Mouse (Mus musculus): ENCODE results near the gene Serpina3m. TPM values are rescaled to one million over a fixed set of nuclear protein-coding genes. Genes with fewer than 3 reads are reported as not detected.
"Not testable (repeated sequence)": the region's sequence is repeated elsewhere in the genome, so short reads cannot be mapped to it uniquely, and the experiment has no call there.

Gene Serpina3m
- polyA plus RNA-seq, 1 experiment from 2014 or later = not detected

DNA sequence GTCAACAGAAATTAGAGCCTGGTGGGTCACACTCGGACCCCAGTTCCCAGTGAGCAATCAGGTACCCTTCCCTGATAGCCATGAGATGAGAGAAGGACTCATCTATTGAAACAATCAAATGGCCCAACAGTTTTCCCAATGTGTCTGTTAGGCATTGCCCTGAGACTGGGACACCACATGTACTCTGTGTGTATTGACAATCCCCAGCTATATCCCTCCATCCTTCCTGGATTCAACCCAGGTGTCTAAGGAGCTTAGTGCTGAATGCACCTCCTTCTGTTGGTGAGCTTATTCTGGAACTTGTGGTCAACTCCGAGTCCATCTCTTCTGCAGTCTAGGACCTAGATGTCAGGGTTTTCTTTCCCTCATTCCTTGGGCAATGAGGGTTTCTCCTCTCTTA lies 8.8 kb downstream of the Serpina3m start:
- H3K9ac ChIP-seq = no peak overlapping the region
- 78% methylated on average over 2 of the region's 2 CpGs for WGBS
- H3K36me3 ChIP-seq = no peaks in the 10 kb centered on the region
- H3K27me3 ChIP-seq = no peaks in the 10 kb centered on the region
- H3K4me2 ChIP-seq = no peak overlapping the region
- no peak overlapping the region for H3K27ac ChIP-seq
- H3K9me3 ChIP-seq (replicated peaks) = no peaks in the 10 kb centered on the region
- no peak for ATAC-seq (replicated peaks; ENCODE audit: low FRiP score)
- H3K4me1 ChIP-seq = no peaks in the 10 kb centered on the region
- H3K4me3 ChIP-seq (replicated peaks) = no peak overlapping the region

DNA sequence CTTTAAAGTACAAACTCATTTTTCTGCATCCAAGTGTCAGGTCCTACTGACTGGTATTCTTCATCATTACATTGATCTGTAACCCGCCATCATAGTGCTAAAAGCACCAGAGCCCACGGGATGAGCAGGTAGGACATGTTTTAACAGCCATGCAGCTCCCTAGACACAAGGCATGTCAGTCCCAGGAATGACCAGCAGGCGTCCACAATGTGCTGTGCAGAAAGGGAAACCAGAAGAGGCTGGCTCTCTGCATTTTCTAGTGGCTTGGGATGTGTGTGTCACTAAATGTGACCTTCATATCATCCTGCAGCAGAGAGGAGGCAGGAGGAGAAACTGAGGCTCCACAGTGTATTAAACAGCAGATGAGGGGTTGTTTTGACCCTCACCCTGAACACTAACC lies 13.5 kb downstream of the Serpina3m start:
- not testable (repeated sequence) for H3K9me3 ChIP-seq (replicated peaks); ATAC-seq (replicated peaks; ENCODE audit: low FRiP score); H3K4me3 ChIP-seq (replicated peaks); H3K9ac ChIP-seq; H3K4me1 ChIP-seq; H3K27ac ChIP-seq; H3K36me3 ChIP-seq; H3K4me2 ChIP-seq; H3K27me3 ChIP-seq
- 46% methylated on average over 3 of the region's 3 CpGs for WGBS

GRCm38 (mm10) chr12:104356006-104356405 lies 17.7 kb downstream of the Serpina3m start:
- no peak for ATAC-seq (replicated peaks; ENCODE audit: low FRiP score)
- Histone ChIP-seq H3K4me2 (no peak overlapping the region), H3K36me3 (no peaks in the 10 kb centered on the region), H3K27ac (no peak overlapping the region), H3K27me3 (no peaks in the 10 kb centered on the region), H3K4me1 (no peaks in the 10 kb centered on the region), H3K4me3 (replicated peaks) (no peak overlapping the region), H3K9ac (no peak overlapping the region), H3K9me3 (replicated peaks) (no peaks in the 10 kb centered on the region)
- 78% methylated on average over 3 of the region's 3 CpGs for WGBS

- Histone ChIP-seq H3K9me3 (replicated peaks) (no peaks in the 10 kb centered on the region), H3K27me3 (no peaks in the 10 kb centered on the region), H3K27ac (no peak overlapping the region), H3K4me3 (replicated peaks) (no peak overlapping the region), H3K9ac (no peak overlapping the region), H3K4me1 (no peaks in the 10 kb centered on the region), H3K4me2 (no peak overlapping the region), H3K36me3 (no peaks in the 10 kb centered on the region)
- ATAC-seq (replicated peaks; ENCODE audit: low FRiP score) = no peak
- WGBS = 90% methylated on average over 3 of the region's 3 CpGs
Observed at GRCm38 (mm10) chr12:104369986-104370385, 31.7 kb downstream of the Serpina3m start.

GRCm38 (mm10) chr12:104377179-104377578 lies 38.9 kb downstream of the Serpina3m start:
- not testable (repeated sequence) for ATAC-seq (replicated peaks; ENCODE audit: low FRiP score); H3K27ac ChIP-seq
- WGBS = 75% methylated on average over 5 of the region's 5 CpGs

DNA sequence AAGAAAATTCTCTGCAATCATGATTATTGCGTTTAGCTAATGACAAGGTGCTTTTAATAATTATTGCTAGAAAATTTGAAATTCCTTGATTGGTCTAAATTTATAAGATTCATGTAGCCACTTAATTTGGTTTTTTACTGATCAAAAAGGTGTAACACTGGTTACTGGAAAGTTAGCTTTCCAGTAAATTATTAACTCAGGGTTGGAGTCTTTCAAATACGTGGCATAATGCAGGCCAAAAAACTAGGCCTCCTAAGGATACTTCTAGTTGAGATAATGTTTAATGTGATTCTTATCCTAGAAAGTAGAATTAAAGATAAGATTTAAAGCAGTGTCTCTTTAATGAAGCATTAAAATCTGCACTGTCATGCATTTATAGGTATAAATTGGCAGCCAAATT lies 40.1 kb downstream of the Serpina3m start:
- H3K9ac ChIP-seq; H3K36me3 ChIP-seq; H3K9me3 ChIP-seq (replicated peaks); H3K4me3 ChIP-seq (replicated peaks); ATAC-seq (replicated peaks; ENCODE audit: low FRiP score); H3K4me2 ChIP-seq; H3K4me1 ChIP-seq; H3K27ac ChIP-seq; H3K27me3 ChIP-seq: not testable (repeated sequence)
- 66% methylated on average over 2 of the region's 2 CpGs for WGBS

More at GRCm38 (mm10) chr12:104377179-104377578, 38.9 kb downstream of the Serpina3m start:
- not testable (repeated sequence) for H3K4me1 ChIP-seq; H3K27me3 ChIP-seq; H3K36me3 ChIP-seq; H3K4me2 ChIP-seq; H3K9me3 ChIP-seq (replicated peaks); H3K9ac ChIP-seq; H3K4me3 ChIP-seq (replicated peaks)

GRCm38 (mm10) chr12:104378815-104379214 lies 40.5 kb downstream of the Serpina3m start:
- not testable (repeated sequence) for H3K4me2 ChIP-seq; H3K36me3 ChIP-seq; H3K9me3 ChIP-seq (replicated peaks); H3K4me3 ChIP-seq (replicated peaks); H3K27ac ChIP-seq; H3K4me1 ChIP-seq; H3K9ac ChIP-seq; ATAC-seq (replicated peaks; ENCODE audit: low FRiP score); H3K27me3 ChIP-seq
- 51% methylated on average over 5 of the region's 5 CpGs for WGBS

DNA sequence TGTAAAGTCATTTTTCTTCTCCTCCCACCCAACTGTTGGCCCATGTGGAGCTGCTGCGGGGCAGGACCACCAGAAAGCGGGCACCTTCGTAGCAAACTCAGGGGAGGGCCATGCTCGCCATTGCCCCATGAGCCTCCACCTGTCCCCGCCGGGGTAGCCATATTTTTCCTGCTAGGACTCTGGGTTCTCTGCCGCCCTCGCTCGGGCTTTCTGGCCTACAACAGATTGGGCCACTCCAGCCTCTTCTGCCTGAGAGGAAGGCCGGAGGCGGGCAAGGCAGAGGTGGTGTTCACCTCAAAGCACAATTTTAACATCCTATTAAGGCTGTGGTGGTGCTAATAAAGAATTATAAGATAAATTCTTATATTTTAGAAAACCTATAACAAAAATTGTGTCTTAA lies 41.6 kb downstream of the Serpina3m start:
- H3K9me3 ChIP-seq (replicated peaks) = 0 out of 2 replicates have a peak, but pooled peaks cover 3% of the 10 kb centered on the region
- no peak overlapping the region for H3K4me2 ChIP-seq
- no peaks in the 10 kb centered on the region for H3K4me1 ChIP-seq
- ATAC-seq (replicated peaks; ENCODE audit: low FRiP score) = no peak
- H3K4me3 ChIP-seq (replicated peaks) = no peak overlapping the region
- H3K27ac ChIP-seq = no peak overlapping the region
- WGBS = 97% methylated on average over 11 of the region's 11 CpGs
- no peaks in the 10 kb centered on the region for H3K36me3 ChIP-seq
- no peak overlapping the region for H3K9ac ChIP-seq
- H3K27me3 ChIP-seq = no peaks in the 10 kb centered on the region

DNA sequence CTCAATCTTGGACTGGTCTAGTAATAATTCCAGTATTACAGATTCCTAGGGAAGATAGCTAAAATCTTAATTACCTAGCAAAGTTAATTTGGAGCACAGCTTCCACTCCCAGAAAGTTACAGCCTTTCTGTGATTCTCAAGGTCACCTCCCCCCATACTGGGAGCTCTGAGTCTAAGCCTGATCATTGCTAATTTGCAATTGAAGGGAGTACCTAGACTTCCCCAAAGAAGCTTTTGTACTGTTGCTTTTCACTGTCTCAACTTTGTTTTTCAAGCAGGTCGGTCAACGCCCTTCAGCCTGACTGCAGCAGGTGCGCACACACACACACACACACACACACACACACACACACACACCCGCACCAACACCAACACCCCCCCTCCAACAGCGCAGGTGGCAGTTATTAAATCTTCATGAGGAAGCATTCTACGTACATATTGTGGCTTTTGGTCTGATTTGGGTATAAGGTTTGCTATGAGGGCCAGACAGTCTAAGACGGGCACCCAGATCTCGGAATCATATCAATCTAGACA lies 42.9 kb downstream of the Serpina3m start:
- not testable (repeated sequence) for H3K4me3 ChIP-seq (replicated peaks); H3K27ac ChIP-seq; H3K4me2 ChIP-seq; H3K4me1 ChIP-seq; H3K9ac ChIP-seq; H3K9me3 ChIP-seq (replicated peaks); ATAC-seq (replicated peaks; ENCODE audit: low FRiP score); H3K27me3 ChIP-seq; H3K36me3 ChIP-seq
- WGBS = 93% methylated on average over 8 of the region's 8 CpGs

- H3K4me1 ChIP-seq; ATAC-seq (replicated peaks; ENCODE audit: low FRiP score): not testable (repeated sequence)
Observed at GRCm38 (mm10) chr12:104385987-104386386, 47.7 kb downstream of the Serpina3m start.

GRCm38 (mm10) chr12:104386878-104387277 lies 48.6 kb downstream of the Serpina3m start:
- H3K27me3 ChIP-seq; H3K4me3 ChIP-seq (replicated peaks); H3K4me1 ChIP-seq; ATAC-seq (replicated peaks; ENCODE audit: low FRiP score); H3K9me3 ChIP-seq (replicated peaks); H3K27ac ChIP-seq; H3K36me3 ChIP-seq; H3K9ac ChIP-seq; H3K4me2 ChIP-seq: not testable (repeated sequence)
- WGBS = 70% methylated on average over 2 of the region's 2 CpGs

More at GRCm38 (mm10) chr12:104385987-104386386, 47.7 kb downstream of the Serpina3m start:
- not testable (repeated sequence) for H3K9ac ChIP-seq; H3K27ac ChIP-seq; H3K4me2 ChIP-seq; H3K4me3 ChIP-seq (replicated peaks); H3K36me3 ChIP-seq; H3K27me3 ChIP-seq; H3K9me3 ChIP-seq (replicated peaks)

GRCm38 (mm10) chr12:104388477-104388876 lies 50.2 kb downstream of the Serpina3m start:
- Histone ChIP-seq H3K36me3 (no peaks in the 10 kb centered on the region), H3K9ac (no peak overlapping the region), H3K4me1 (no peaks in the 10 kb centered on the region), H3K4me2 (no peak overlapping the region), H3K27ac (no peak overlapping the region), H3K9me3 (replicated peaks) (no peaks in the 10 kb centered on the region), H3K4me3 (replicated peaks) (no peak overlapping the region), H3K27me3 (no peaks in the 10 kb centered on the region)
- ATAC-seq (replicated peaks; ENCODE audit: low FRiP score) = no peak

DNA sequence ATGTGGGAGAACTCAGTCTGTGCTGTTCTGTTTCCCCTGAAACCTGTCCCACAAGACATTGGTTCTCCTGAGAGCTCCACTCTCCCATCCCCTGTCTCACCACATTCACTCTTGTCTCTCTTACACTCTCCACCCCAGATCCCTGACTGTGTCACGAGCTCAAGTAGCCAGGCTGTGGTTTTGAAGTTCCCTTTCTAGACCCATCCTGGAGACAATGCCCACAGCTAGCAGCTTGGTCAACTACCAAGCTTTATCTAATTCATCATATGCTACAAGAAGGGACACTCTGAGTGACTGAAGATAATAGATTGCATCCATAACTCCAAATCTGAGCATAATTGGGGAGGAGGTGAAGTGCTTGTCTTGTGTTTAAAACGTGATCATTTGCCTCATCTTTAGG lies 52.8 kb downstream of the Serpina3m start:
- not testable (repeated sequence) for H3K27me3 ChIP-seq; H3K36me3 ChIP-seq; H3K9ac ChIP-seq; ATAC-seq (replicated peaks; ENCODE audit: low FRiP score); H3K4me1 ChIP-seq; H3K4me3 ChIP-seq (replicated peaks); H3K9me3 ChIP-seq (replicated peaks); H3K27ac ChIP-seq; H3K4me2 ChIP-seq
- WGBS = 75% methylated on average over 2 of the region's 2 CpGs
